Mouse (Mus musculus) large intestine, adult 2 months (tissue): ENCODE measurements around the gene Notch3. TPM values are rescaled to one million over a fixed set of nuclear protein-coding genes. Genes with fewer than 3 reads are reported as not detected.

Experiments used
- DNase-seq: peaks from one replicate; pipeline ENCODE4 v3.0.0-alpha.2; 2012; ENCODE audit warnings: low read depth, low spot score
- WGBS: fragments of 180-500 bp; shearing (Covaris S2); methylation state at CpG from one replicate; pipeline ENCODE4 v1.1.7; 2018; 5-methylcytosine and 5-hydroxymethylcytosine counted together
- polyA plus RNA-seq: library from polyadenylated mRNA; depleted of rRNA; stranded (reverse); fragments of >200 nt; gene quantifications from 2 replicates; pipeline ENCODE4 v1.2.3, GENCODE M21; 2012

Notch3 gene
- polyA plus RNA-seq, 1 experiment, result 2.5 TPM

DNA sequence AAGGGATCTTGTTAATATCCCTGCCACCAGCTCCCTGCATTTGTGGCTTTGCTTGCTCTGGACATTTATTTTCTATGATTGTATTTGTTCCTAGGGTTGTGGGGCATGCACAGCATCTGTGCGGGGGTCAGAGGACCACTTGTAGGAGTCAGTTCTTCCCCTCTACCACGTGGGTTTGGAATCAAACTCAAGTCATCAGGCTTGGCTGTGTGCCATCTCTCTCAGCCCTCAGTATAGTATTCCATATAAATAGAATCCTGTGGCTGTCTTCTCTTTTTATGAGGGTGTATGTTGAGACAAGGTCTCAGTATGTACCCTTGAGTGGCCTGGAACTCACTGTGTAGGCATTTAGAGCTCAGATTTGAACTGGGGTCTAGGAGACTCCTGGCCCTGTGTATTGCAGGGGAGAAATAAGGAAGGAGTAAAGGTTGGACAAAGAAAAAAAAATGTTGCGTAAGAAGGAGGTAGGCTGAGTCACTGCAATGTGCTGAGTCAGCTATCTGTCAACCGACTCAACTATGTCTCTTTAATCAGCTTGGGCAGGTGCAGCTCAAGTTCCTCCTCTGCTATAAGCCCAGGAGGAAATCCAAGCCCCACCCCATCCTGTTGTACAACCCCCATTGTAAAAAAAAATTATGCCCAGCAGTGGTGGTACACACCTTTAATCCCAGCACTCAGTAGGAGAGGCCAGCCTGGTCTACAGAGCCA is 3.0 kb upstream of the Notch3 start:
- WGBS, result 31% methylated on average over 4 of the region's 4 CpGs

DNA sequence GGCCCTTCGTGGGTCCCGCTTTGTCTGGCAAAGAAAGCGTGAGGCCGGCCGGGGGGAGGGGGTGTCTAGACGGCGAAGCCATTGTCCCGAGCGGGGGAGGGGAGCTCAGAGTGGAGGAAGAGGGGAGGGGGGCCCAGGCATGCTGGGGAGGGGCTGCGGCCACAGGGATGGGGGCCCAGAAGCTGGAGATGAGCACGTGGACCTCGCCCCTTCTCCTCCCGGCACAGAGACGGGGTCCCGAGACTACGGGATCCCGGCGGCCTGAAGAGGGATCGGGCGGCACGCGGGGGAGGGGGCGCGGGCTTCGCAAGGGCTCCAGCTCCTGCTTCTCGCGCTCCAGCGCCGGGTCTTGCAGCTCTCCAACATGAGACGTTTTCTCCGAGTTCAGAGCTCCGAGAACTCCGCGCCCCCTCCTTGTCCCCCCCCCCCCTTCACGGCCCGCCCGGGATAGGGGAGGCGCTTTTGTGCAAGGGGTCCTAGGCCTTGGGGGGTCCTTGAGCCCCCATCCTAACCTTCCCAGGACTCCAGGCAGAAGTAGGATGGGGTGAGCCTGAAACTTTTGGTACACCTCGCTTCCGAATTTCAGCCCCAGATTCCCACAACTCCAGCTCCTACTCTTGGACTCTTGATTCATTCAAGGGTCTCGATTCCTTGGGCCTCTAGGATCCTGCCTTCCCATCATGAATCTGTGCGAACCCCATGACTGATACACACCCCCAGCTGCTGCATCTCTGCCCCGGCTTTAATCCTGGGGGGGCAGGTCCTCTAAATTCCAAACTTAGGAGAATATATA is 653 bp downstream of the Notch3 start:
- WGBS, result 2% methylated on average over 43 of the region's 43 CpGs
- DNase-seq, result no peak

More for the DNA sequence above, 3.0 kb upstream of the Notch3 start:
- no peak for DNase-seq

DNA sequence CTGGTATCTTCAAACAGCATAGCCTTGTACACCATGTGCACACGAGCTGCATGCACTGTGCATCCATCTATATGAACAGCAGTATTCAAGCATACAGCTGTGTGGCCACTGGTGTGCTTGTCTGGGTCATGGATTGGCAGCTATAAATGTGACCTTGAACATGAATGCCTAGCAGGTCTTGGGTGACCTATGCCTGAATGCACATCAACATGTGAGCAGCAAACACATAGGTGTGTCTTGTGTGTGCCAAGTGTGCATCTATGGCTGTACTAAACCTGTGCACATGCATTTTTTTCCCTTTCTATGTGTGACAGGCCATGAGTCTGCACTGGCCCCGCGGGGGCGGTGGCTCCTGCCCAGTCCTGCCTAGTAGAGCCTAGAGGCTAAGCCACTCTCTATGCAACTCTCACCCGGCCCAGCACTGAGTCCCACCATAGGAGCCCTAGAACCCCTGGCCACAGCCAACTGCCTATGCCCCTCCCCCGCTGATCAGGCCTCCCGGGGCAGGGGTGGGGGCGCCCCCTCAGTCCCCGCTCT is 1.3 kb downstream of the Notch3 start:
- WGBS, result 17% methylated on average over 9 of the region's 9 CpGs
- no peak for DNase-seq

- no peak for DNase-seq
These were observed 1.9 kb downstream of the Notch3 start for GRCm38 (mm10) chr17:32164780-32165179.

DNA sequence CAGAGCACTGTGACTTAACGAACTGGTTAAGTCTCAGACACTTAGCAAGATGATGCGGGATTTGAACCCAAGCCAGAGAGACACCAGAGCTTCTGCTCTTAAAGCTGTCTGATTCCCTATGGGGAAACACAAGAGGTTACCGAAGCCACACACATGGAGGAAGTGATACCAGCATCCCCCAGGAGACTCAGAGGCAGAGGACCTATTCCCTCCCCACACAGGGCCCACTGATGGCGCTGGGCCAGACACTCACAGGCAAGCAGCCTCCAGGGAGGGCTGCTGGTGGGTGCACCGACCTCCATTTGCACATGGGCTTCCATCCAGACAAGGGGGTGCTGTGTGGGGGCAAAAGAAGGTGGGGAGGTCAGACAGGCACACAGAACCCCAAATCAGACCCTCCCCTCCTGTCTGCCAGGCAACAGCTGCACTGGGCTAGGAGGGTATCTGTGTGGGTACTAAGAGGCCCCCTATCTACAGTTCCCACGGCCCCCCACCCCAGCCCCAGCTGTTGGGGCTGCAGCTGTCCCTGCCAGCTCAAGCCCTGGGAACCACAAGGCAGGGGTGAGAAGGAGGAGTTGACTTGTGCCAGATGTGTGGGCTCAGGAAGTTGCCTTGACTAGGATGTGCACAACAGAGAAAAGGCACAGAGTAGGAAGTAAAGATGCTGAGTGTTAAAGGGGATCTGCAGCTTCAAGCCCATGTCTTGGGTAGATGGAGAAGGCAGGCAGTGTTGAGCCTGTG is 2.6 kb downstream of the Notch3 start:
- 58% methylated on average over 6 of the region's 6 CpGs for WGBS
- no peak for DNase-seq

DNA sequence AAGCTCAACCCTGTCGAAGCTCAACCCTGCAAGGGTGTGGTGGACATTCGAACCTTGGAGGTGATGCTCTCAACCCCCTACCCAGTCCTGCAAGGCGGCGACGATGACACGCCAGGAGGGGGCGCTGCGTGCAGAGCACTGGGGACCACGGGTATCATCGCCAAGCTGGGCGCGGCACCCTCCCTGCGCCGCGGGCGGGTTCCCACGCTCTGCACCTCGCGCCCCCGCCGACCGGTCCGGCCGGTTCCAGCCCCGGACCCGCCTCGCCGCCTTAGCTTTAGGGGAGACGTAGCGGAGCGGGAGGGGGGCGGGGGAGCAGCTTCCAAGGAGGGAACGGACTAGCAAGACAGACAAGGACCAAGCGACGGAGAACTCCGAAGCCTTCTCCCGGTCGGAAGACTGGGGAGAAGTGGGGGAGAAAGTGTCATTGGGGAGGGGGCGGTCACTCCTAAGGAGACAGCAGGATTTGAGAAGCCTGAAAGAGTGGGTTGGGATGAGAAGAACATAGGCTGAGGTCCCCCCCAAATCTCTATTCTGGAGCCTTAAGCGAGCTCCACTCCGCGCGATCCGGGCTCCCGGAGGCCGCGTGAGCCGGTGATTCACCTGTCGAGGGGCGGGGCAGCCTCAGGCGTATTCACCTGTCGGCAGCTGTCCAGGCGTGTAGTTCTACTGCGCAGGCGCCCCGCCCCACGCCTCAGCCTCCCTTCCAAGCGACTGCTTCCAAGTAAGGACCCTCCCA is 4.4 kb downstream of the Notch3 start:
- peak; percentile 60 for DNase-seq
- under 1% methylated on average over 58 of the region's 58 CpGs for WGBS

GRCm38 (mm10) chr17:32160882-32161281 is 5.8 kb downstream of the Notch3 start:
- whole genome bisulfite sequencing, result 41% methylated on average over 4 of the region's 4 CpGs
- DNase-seq, result no peak

GRCm38 (mm10) chr17:32158841-32159240 is 7.8 kb downstream of the Notch3 start:
- no peak for DNase-seq
- WGBS, result 73% methylated on average over 13 of the region's 13 CpGs

GRCm38 (mm10) chr17:32146718-32147117 is 19.9 kb downstream of the Notch3 start:
- DNase-seq, result no peak
- 96% methylated on average over 8 of the region's 8 CpGs for WGBS

GRCm38 (mm10) chr17:32142907-32143854 is 23.5 kb downstream of the Notch3 start:
- 23% methylated on average over 39 of the region's 39 CpGs for WGBS

GRCm38 (mm10) chr17:32142234-32142633 is 24.4 kb downstream of the Notch3 start:
- no peak for DNase-seq
- WGBS, result 100% methylated on average over 1 of the region's 1 CpGs

More at GRCm38 (mm10) chr17:32142907-32143854, 23.5 kb downstream of the Notch3 start:
- DNase-seq, result no peak

- no peak for DNase-seq
- 90% methylated on average over 16 of the region's 16 CpGs for WGBS
These were observed 33.3 kb downstream of the Notch3 start for GRCm38 (mm10) chr17:32133375-32133774.

DNA sequence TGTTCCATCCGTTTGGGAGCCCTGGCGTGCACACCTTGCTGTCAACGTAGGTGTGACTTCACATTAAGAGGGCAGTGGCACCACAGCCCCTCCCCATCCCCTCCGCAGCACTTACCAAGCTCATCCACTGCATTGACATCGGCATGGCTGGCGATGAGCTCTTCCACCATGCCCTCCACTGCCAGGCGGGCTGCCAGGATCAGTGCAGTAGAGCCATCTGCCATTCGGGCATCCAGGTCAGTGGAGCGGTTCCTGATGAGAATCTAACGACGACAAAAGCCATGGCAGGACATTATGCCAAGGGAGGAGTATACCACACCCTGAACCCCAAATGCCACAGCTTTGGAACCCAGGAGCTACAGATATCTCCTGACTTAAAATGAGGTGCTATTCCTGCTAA is 34.6 kb downstream of the Notch3 start:
- no peak for DNase-seq
- WGBS, result 93% methylated on average over 11 of the region's 11 CpGs

GRCm38 (mm10) chr17:32130506-32130905 is 36.1 kb downstream of the Notch3 start:
- no peak for DNase-seq
- 91% methylated on average over 9 of the region's 9 CpGs for WGBS

GRCm38 (mm10) chr17:32127195-32127594 is 39.5 kb downstream of the Notch3 start:
- 81% methylated on average over 2 of the region's 2 CpGs for WGBS

GRCm38 (mm10) chr17:32125407-32125806 is 41.2 kb downstream of the Notch3 start:
- DNase-seq, result no peak
- WGBS, result 88% methylated on average over 3 of the region's 3 CpGs

More at GRCm38 (mm10) chr17:32127195-32127594, 39.5 kb downstream of the Notch3 start:
- no peak for DNase-seq

DNA sequence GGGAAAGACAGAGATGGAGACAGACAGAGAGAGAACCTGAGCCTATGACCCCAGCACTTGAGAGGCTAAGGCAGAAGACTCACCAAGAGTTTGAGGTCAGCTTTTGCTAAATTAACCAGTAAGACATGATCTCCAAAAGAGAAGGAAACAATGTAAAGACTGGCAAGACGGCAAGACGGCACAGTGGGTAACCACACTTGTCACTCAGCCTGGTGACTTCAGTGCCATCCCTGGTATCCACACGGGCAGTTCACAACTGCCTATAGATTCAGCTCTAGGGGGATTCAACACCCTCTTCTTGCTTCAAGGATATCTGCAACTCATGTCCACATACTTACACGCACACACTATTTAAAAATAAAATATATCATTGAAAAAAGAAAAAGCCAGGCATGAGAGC is 43.1 kb downstream of the Notch3 start:
- DNase-seq, result no peak
- 84% methylated on average over 4 of the region's 4 CpGs for WGBS

- WGBS, result 84% methylated on average over 14 of the region's 14 CpGs
- DNase-seq, result no peak
These were observed 44.1 kb downstream of the Notch3 start for GRCm38 (mm10) chr17:32122587-32122970.
